Mouse (Mus musculus): ENCODE measurements at regions not wholly inside any gene's neighbourhood (a gene's known extent, or its start where the extent isn't known, plus 50 kb on each side); places are given as distances from the start of the nearest gene placed in this dataset.
"Not testable (repeated sequence)": the region's sequence is repeated elsewhere in the genome, so short reads cannot be mapped to it uniquely, and the experiment has no call there.

GRCm38 (mm10) chr12:115158231-115158630 is 889.3 kb upstream of the Zfp386 start:
- not testable (repeated sequence) for H3K4me2 ChIP-seq (ENCODE audit: low read depth); H3K27me3 ChIP-seq (ENCODE audit: control insufficient read depth, insufficient read depth, low read length); ATAC-seq (ENCODE audit: insufficient read depth); H3K9me3 ChIP-seq (ENCODE audit: control insufficient read depth, low read length); H3K27ac ChIP-seq; H3K4me3 ChIP-seq (ENCODE audit: insufficient read depth in 1 of 2, low read depth in 2 of 2, low read length in 2 of 2); H3K36me3 ChIP-seq (replicated peaks; ENCODE audit: control insufficient read depth, insufficient read depth, low read depth); H3K9ac ChIP-seq (replicated peaks); H3K4me1 ChIP-seq (replicated peaks; ENCODE audit: control insufficient read depth in 2 of 2, insufficient read depth in 2 of 2, low read length in 1 of 2); DNase-seq (ENCODE audit: low read depth in 3 of 3, low spot score in 3 of 3)
- WGBS (ENCODE audit: insufficient replicate concordance) = 40% methylated on average over 2 of the region's 2 CpGs

- not testable (repeated sequence) for H3K27ac ChIP-seq; H3K9me3 ChIP-seq (ENCODE audit: control insufficient read depth, low read length); H3K4me2 ChIP-seq (ENCODE audit: low read depth); H3K9ac ChIP-seq (replicated peaks); H3K27me3 ChIP-seq (ENCODE audit: control insufficient read depth, insufficient read depth, low read length); H3K4me3 ChIP-seq (ENCODE audit: insufficient read depth in 1 of 2, low read depth in 2 of 2, low read length in 2 of 2); H3K36me3 ChIP-seq (replicated peaks; ENCODE audit: control insufficient read depth, insufficient read depth, low read depth); H3K4me1 ChIP-seq (replicated peaks; ENCODE audit: control insufficient read depth in 2 of 2, insufficient read depth in 2 of 2, low read length in 1 of 2); ATAC-seq (ENCODE audit: insufficient read depth); DNase-seq (ENCODE audit: low read depth in 3 of 3, low spot score in 3 of 3)
- 36% methylated on average over 1 of the region's 2 CpGs for WGBS (ENCODE audit: insufficient replicate concordance)
Measured at GRCm38 (mm10) chr12:115158717-115159232, 888.7 kb upstream of the Zfp386 start.

GRCm38 (mm10) chr12:115165499-115165898 is 882.0 kb upstream of the Zfp386 start:
- H3K4me3 ChIP-seq (ENCODE audit: insufficient read depth in 1 of 2, low read depth in 2 of 2, low read length in 2 of 2); H3K27me3 ChIP-seq (ENCODE audit: control insufficient read depth, insufficient read depth, low read length); H3K9ac ChIP-seq (replicated peaks); ATAC-seq (ENCODE audit: insufficient read depth); H3K9me3 ChIP-seq (ENCODE audit: control insufficient read depth, low read length); DNase-seq (ENCODE audit: low read depth in 3 of 3, low spot score in 3 of 3); H3K4me1 ChIP-seq (replicated peaks; ENCODE audit: control insufficient read depth in 2 of 2, insufficient read depth in 2 of 2, low read length in 1 of 2); H3K27ac ChIP-seq; H3K36me3 ChIP-seq (replicated peaks; ENCODE audit: control insufficient read depth, insufficient read depth, low read depth); H3K4me2 ChIP-seq (ENCODE audit: low read depth): not testable (repeated sequence)
- WGBS (ENCODE audit: insufficient replicate concordance) = 9% methylated on average over 2 of the region's 2 CpGs

GRCm38 (mm10) chr12:115166006-115166405 is 881.5 kb upstream of the Zfp386 start:
- not testable (repeated sequence) for H3K27me3 ChIP-seq (ENCODE audit: control insufficient read depth, insufficient read depth, low read length); H3K9ac ChIP-seq (replicated peaks); H3K27ac ChIP-seq; ATAC-seq (ENCODE audit: insufficient read depth); H3K4me1 ChIP-seq (replicated peaks; ENCODE audit: control insufficient read depth in 2 of 2, insufficient read depth in 2 of 2, low read length in 1 of 2); H3K9me3 ChIP-seq (ENCODE audit: control insufficient read depth, low read length); H3K4me3 ChIP-seq (ENCODE audit: insufficient read depth in 1 of 2, low read depth in 2 of 2, low read length in 2 of 2); DNase-seq (ENCODE audit: low read depth in 3 of 3, low spot score in 3 of 3); H3K4me2 ChIP-seq (ENCODE audit: low read depth); H3K36me3 ChIP-seq (replicated peaks; ENCODE audit: control insufficient read depth, insufficient read depth, low read depth)
- 30% methylated on average over 1 of the region's 1 CpGs for WGBS (ENCODE audit: insufficient replicate concordance)

GRCm38 (mm10) chr12:115193482-115194103 is 853.9 kb upstream of the Zfp386 start:
- Histone ChIP-seq H3K4me1 (replicated peaks; ENCODE audit: control insufficient read depth in 2 of 2, insufficient read depth in 2 of 2, low read length in 1 of 2) (no peaks in the 10 kb centered on the region), H3K4me3 (ENCODE audit: insufficient read depth in 1 of 2, low read depth in 2 of 2, low read length in 2 of 2) (no peak overlapping the region), H3K4me2 (ENCODE audit: low read depth) (no peak overlapping the region), H3K36me3 (replicated peaks; ENCODE audit: control insufficient read depth, insufficient read depth, low read depth) (no peaks in the 10 kb centered on the region), H3K9ac (replicated peaks) (no peak overlapping the region), H3K9me3 (ENCODE audit: control insufficient read depth, low read length) (no peaks in the 10 kb centered on the region), H3K27ac (no peak overlapping the region), H3K27me3 (ENCODE audit: control insufficient read depth, insufficient read depth, low read length) (no peaks in the 10 kb centered on the region)
- ATAC-seq (ENCODE audit: insufficient read depth) (no peak), DNase-seq (ENCODE audit: low read depth in 3 of 3, low spot score in 3 of 3) (no peak)
- TF ChIP-seq EP300 (IDR thresholded peaks at IDR 0.05; ENCODE audit: low read depth) = no peak
- TF ChIP-seq CTCF (IDR thresholded peaks at IDR 0.05; ENCODE audit: low read depth) = no peak
- 62% methylated on average over 2 of the region's 2 CpGs for WGBS (ENCODE audit: insufficient replicate concordance)
